Mouse (Mus musculus): ENCODE results near the gene Usb1. TPM values are rescaled to one million over a fixed set of nuclear protein-coding genes. Genes with fewer than 3 reads are reported as not detected.

Gene Usb1
- total and polyA plus RNA-seq, 3 experiments = 36.2 to 52.5 TPM; not detected in 1

- H3K79me2 ChIP-seq (ENCODE audit: control insufficient read depth, insufficient read depth, low read length, poor library complexity) = no peaks in the 10 kb centered on the region
- H3K36me3 ChIP-seq (ENCODE audit: control insufficient read depth in 1 of 2, insufficient read depth in 2 of 2, low read length in 2 of 2) = no peaks in the 10 kb centered on the region
- H3K4me3 ChIP-seq (ENCODE audit: control insufficient read depth in 1 of 2, insufficient read depth in 1 of 2, low read depth in 2 of 2, low read length in 2 of 2) = no peak overlapping the region
- no peak for TF ChIP-seq TAL1 (IDR thresholded peaks at IDR 0.05; ENCODE audit: low read length)
- no peak for TF ChIP-seq USF2 (IDR thresholded peaks at IDR 0.05; ENCODE audit: borderline replicate concordance in 1 of 2, insufficient read depth in 1 of 2, low read depth in 1 of 2, low read length in 2 of 2)
- no peak for TF ChIP-seq MYC (IDR thresholded peaks at IDR 0.05; ENCODE audit: low read depth, low read length)
- no peak for TF ChIP-seq MEF2A (IDR thresholded peaks at IDR 0.05; ENCODE audit: extremely low read depth, insufficient replicate concordance, low read depth, low read length, poor library complexity, severe bottlenecking)
- TF ChIP-seq CHD1 (IDR thresholded peaks at IDR 0.05; ENCODE audit: low read depth, low read length) = no peak
- no peak for TF ChIP-seq RAD21 (IDR thresholded peaks at IDR 0.05; ENCODE audit: low read depth, low read length)
- TF ChIP-seq CHD2 (IDR thresholded peaks at IDR 0.05; ENCODE audit: low read length) = no peak
- no peak for TF ChIP-seq GATA1 (IDR thresholded peaks at IDR 0.05; ENCODE audit: low read depth, low read length)
- no peak for TF ChIP-seq USF1 (IDR thresholded peaks at IDR 0.05; ENCODE audit: low read depth, low read length)
- no peak for TF ChIP-seq ZMIZ1 (IDR thresholded peaks at IDR 0.05; ENCODE audit: low read depth, low read length)
- no peak for TF ChIP-seq MAFK (IDR thresholded peaks at IDR 0.05; ENCODE audit: borderline replicate concordance, low read depth, low read length)
- TF ChIP-seq MAZ (IDR thresholded peaks at IDR 0.05; ENCODE audit: low read depth, low read length) = no peak
- TF ChIP-seq ELF1 (IDR thresholded peaks at IDR 0.05; ENCODE audit: low read depth, low read length) = no peak
- TF ChIP-seq POLR2AphosphoS2 (IDR thresholded peaks at IDR 0.05; ENCODE audit: low read length) = no peak
- TF ChIP-seq ZC3H11A (IDR thresholded peaks at IDR 0.05; ENCODE audit: low read depth, low read length) = no peak
- no peak for TF ChIP-seq TCF12 (IDR thresholded peaks at IDR 0.05; ENCODE audit: low read depth, low read length)
- no peak for DNase-seq (ENCODE audit: low read depth, low spot score)
- no peaks in the 10 kb centered on the region for H3K27me3 ChIP-seq (ENCODE audit: control insufficient read depth in 1 of 2, insufficient read depth in 2 of 2, low read length in 2 of 2)
- H3K9ac ChIP-seq (ENCODE audit: control insufficient read depth, low read depth, low read length, poor library complexity, severe bottlenecking) = no peak overlapping the region
- H3K27ac ChIP-seq (ENCODE audit: control insufficient read depth, low read depth, low read length) = no peak overlapping the region
- H3K4me1 ChIP-seq (ENCODE audit: control insufficient read depth in 1 of 2, insufficient read depth in 2 of 2, low read length in 2 of 2) = no peaks in the 10 kb centered on the region
- no peaks in the 10 kb centered on the region for H3K9me3 ChIP-seq (replicated peaks; ENCODE audit: insufficient read depth, low read length)
These were observed 16.3 kb downstream of the Usb1 start for GRCm38 (mm10) chr8:95348356-95348755.

DNA sequence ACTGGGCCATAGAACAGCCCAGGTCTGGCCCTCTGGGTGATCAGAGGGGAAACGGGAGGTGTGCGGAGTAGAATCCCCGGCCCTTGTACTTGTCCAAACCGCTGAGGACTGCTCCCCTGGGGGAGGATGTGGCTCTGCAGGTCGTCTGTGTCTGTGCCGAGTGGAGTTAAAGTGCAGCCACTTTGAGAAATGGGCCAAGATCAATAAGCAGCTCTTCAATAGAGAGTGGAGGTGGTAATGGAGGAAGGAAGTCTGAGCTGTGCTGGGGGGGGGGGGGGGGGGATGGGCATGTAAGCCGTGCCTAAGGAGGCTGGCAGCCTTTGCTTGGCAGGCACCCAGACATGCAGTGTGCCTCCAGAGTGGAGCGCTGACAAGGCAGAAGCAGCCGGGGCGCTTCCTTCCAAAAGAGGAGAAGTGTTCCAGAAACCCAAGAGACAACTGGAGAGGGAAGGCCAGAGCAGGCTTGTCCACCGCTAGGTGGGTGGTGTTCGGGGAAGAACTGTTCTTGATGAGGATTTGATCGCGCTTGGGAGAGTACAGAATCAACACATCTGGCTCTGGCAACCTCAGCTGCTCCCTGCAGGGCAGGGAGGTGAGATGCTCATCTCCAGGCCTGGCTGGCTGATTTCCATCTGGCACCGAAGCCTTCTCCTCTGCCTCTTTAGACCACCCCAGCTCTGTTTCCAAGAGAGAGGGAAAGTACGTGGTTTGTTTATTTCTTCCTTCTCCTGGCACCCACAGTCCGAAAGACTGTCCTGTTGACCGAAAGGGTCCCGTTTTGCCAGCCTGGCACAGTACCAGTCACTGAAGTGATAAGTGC lies 16.9 kb downstream of the Usb1 start:
- Histone ChIP-seq H3K9me3 (replicated peaks; ENCODE audit: insufficient read depth, low read length) (no peaks in the 10 kb centered on the region), H3K36me3 (ENCODE audit: control insufficient read depth in 1 of 2, insufficient read depth in 2 of 2, low read length in 2 of 2) (no peaks in the 10 kb centered on the region), H3K4me1 (ENCODE audit: control insufficient read depth in 1 of 2, insufficient read depth in 2 of 2, low read length in 2 of 2) (no peaks in the 10 kb centered on the region), H3K27me3 (ENCODE audit: control insufficient read depth in 1 of 2, insufficient read depth in 2 of 2, low read length in 2 of 2) (no peaks in the 10 kb centered on the region), H3K4me3 (ENCODE audit: control insufficient read depth in 1 of 2, insufficient read depth in 1 of 2, low read depth in 2 of 2, low read length in 2 of 2) (no peak overlapping the region), H3K27ac (ENCODE audit: control insufficient read depth, low read depth, low read length) (no peak overlapping the region), H3K79me2 (ENCODE audit: control insufficient read depth, insufficient read depth, low read length, poor library complexity) (no peaks in the 10 kb centered on the region), H3K9ac (ENCODE audit: control insufficient read depth, low read depth, low read length, poor library complexity, severe bottlenecking) (no peak overlapping the region)
- TF ChIP-seq MXI1 (IDR thresholded peaks at IDR 0.05; ENCODE audit: low read depth, low read length) (no peak), BHLHE40 (IDR thresholded peaks at IDR 0.05; ENCODE audit: borderline replicate concordance, low read depth, low read length) (no peak), POLR2A (IDR thresholded peaks at IDR 0.05; ENCODE audit: control insufficient read depth in 1 of 2, insufficient read depth in 1 of 2, low read depth in 1 of 2, low read length in 2 of 2, poor library complexity in 1 of 2) (no peak), NRF1 (IDR thresholded peaks at IDR 0.05; ENCODE audit: insufficient read depth, low read depth, low read length, poor library complexity, severe bottlenecking) (no peak), POLR2AphosphoS2 (IDR thresholded peaks at IDR 0.05; ENCODE audit: low read length) (no peak), MAX (IDR thresholded peaks at IDR 0.05; ENCODE audit: low read length) (no peak), MEF2A (IDR thresholded peaks at IDR 0.05; ENCODE audit: extremely low read depth, insufficient replicate concordance, low read depth, low read length, poor library complexity, severe bottlenecking) (no peak), TCF12 (IDR thresholded peaks at IDR 0.05; ENCODE audit: low read depth, low read length) (no peak), USF1 (IDR thresholded peaks at IDR 0.05; ENCODE audit: low read depth, low read length) (no peak), GABPA (IDR thresholded peaks at IDR 0.05; ENCODE audit: low read depth, low read length) (no peak), RCOR1 (IDR thresholded peaks at IDR 0.05; ENCODE audit: low read depth, low read length) (no peak), MAFK (IDR thresholded peaks at IDR 0.05; ENCODE audit: borderline replicate concordance, low read depth, low read length) (no peak), ZNF384 (IDR thresholded peaks at IDR 0.05; ENCODE audit: low read depth, low read length) (no peak), ZMIZ1 (IDR thresholded peaks at IDR 0.05; ENCODE audit: low read depth, low read length) (no peak), MYB (IDR thresholded peaks at IDR 0.05; ENCODE audit: low read depth, low read length) (no peak), KAT2A (conservative IDR thresholded peaks at IDR 0.05; ENCODE audit: low read depth, low read length) (no peak), EP300 (IDR thresholded peaks at IDR 0.05; ENCODE audit: low read depth in 1 of 2, low read length in 2 of 2) (no peak)
- DNase-seq (ENCODE audit: low read depth, low spot score) = no peak

All from MEL (cell line).